Mouse (Mus musculus): ENCODE results near the gene Tsc22d2. TPM values are rescaled to one million over a fixed set of nuclear protein-coding genes. Genes with fewer than 3 reads are reported as not detected.

Tsc22d2 gene
- 33.1 TPM for polyA plus RNA-seq (2014; fragmentation: Illumina TruSeq; extraction: RNeasy Lipid Tissue Mini Kit (QIAGEN cat#74804); ENCODE audit: low read depth, low replicate concordance)

GRCm38 (mm10) chr3:58414234-58414938 lies at the start of gene Tsc22d2:
Gene Tsc22d2 (plus strand): TSS chr3:58414715.

Other genes starting within 250 kb of the Tsc22d2 start
- 175 TPM for gene Eif2a, start 111.1 kb downstream of the Tsc22d2 start, polyA plus RNA-seq (2014; fragmentation: Illumina TruSeq; extraction: RNeasy Lipid Tissue Mini Kit (QIAGEN cat#74804); ENCODE audit: low read depth, low replicate concordance)
- gene Serp1, start 111.2 kb downstream of the Tsc22d2 start, polyA plus RNA-seq (2014; fragmentation: Illumina TruSeq; extraction: RNeasy Lipid Tissue Mini Kit (QIAGEN cat#74804); ENCODE audit: low read depth, low replicate concordance), result 332 TPM
- 906 TPM for gene Selenot, start 161.9 kb downstream of the Tsc22d2 start, polyA plus RNA-seq (2014; fragmentation: Illumina TruSeq; extraction: RNeasy Lipid Tissue Mini Kit (QIAGEN cat#74804); ENCODE audit: low read depth, low replicate concordance)
- 0.20 TPM for gene Erich6, start 222.5 kb downstream of the Tsc22d2 start, polyA plus RNA-seq (2014; fragmentation: Illumina TruSeq; extraction: RNeasy Lipid Tissue Mini Kit (QIAGEN cat#74804); ENCODE audit: low read depth, low replicate concordance)

Data from kidney, adult 10 weeks (tissue).